Mouse (Mus musculus): ENCODE measurements around the gene Ubc. TPM values are rescaled to one million over a fixed set of nuclear protein-coding genes. Genes with fewer than 3 reads are reported as not detected.
"Not testable (repeated sequence)": the region's sequence is repeated elsewhere in the genome, so short reads cannot be mapped to it uniquely, and the experiment has no call there.

Gene Ubc
- polyA plus RNA-seq, 1 experiment from 2014 or later, result 1,042 TPM

DNA sequence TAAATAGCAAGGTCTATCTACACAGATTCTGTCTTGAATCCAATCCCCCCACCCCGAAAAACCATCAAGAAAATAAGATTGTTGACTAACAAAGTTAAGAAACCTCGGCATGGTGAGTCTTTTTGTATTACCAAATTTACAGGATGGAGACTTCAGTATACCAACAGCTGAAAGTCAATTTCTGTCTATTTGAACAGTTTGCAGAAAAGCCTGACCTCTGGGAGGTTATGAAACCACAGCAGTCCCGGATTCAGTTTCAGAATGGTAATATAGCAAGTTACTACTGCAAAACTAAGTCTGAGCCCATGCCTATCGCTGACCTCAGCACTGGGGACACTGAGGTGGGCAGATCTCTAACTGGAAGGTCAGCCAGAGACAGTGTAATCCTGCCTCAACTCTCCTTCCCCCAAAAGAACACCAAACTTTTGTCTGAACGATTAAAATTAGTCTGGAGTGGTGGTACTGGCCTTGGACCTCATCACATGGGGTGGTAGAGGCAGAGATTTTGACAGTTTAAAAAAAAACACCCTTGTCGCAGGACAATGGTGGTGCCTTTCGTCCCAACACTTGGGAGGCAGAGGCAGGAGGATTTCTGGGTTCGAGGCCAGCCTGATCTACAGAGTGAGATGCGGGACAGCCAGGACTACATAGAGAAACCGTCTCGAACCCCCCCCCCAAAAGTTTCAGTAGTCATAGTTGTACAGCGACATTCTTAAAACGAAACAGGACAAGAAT, 1.5 kb downstream of the Ubc start:
- H3K4me1 ChIP-seq (replicated peaks; ENCODE audit: control insufficient read depth, insufficient read depth, low read length), result peaks cover 10% of the 10 kb centered on the region; the same call in 1 of the 2 replicates
- no peaks in the 10 kb centered on the region for H3K27me3 ChIP-seq (ENCODE audit: control insufficient read depth, insufficient read depth, low read length)
- H3K4me3 ChIP-seq (ENCODE audit: low read depth, low read length), result peak overlapping the region; percentile 98
- 30% methylated on average over 13 of the region's 13 CpGs for WGBS
- H3K9me3 ChIP-seq (ENCODE audit: control insufficient read depth, low read length), result no peaks in the 10 kb centered on the region
- H3K27ac ChIP-seq (ENCODE audit: low read depth, low read length), result no peak overlapping the region
- peaks cover 4% of the 10 kb centered on the region; the same call in 1 of the 2 replicates for H3K36me3 ChIP-seq (ENCODE audit: control insufficient read depth, insufficient read depth, low read length)
- H3K9ac ChIP-seq (ENCODE audit: low read length), result peak overlapping the region; percentile 97
- DNase-seq (ENCODE audit: low spot score) (no peak), ATAC-seq (replicated peaks; ENCODE audit: low FRiP score) (no peak)
- peak overlapping the region; percentile 93 for H3K4me2 ChIP-seq (ENCODE audit: low read depth, low read length, severe bottlenecking)

DNA sequence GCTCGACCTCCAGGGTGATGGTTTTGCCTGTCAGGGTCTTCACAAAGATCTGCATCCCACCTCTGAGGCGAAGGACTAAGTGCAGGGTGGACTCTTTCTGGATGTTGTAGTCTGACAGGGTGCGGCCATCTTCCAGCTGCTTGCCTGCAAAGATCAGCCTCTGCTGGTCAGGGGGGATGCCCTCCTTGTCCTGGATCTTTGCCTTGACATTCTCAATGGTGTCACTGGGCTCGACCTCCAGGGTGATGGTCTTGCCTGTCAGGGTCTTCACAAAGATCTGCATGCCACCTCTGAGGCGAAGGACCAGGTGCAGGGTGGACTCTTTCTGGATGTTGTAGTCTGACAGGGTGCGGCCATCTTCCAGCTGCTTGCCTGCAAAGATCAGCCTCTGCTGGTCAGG, 2.7 kb downstream of the Ubc start:
- H3K9ac ChIP-seq (ENCODE audit: low read length); H3K4me3 ChIP-seq (ENCODE audit: low read depth, low read length); ATAC-seq (replicated peaks; ENCODE audit: low FRiP score); H3K9me3 ChIP-seq (ENCODE audit: control insufficient read depth, low read length); H3K27ac ChIP-seq (ENCODE audit: low read depth, low read length); H3K27me3 ChIP-seq (ENCODE audit: control insufficient read depth, insufficient read depth, low read length); H3K4me2 ChIP-seq (ENCODE audit: low read depth, low read length, severe bottlenecking); DNase-seq (ENCODE audit: low spot score); H3K36me3 ChIP-seq (ENCODE audit: control insufficient read depth, insufficient read depth, low read length); H3K4me1 ChIP-seq (replicated peaks; ENCODE audit: control insufficient read depth, insufficient read depth, low read length): not testable (repeated sequence)
- WGBS, result 90% methylated on average over 5 of the region's 6 CpGs

DNA sequence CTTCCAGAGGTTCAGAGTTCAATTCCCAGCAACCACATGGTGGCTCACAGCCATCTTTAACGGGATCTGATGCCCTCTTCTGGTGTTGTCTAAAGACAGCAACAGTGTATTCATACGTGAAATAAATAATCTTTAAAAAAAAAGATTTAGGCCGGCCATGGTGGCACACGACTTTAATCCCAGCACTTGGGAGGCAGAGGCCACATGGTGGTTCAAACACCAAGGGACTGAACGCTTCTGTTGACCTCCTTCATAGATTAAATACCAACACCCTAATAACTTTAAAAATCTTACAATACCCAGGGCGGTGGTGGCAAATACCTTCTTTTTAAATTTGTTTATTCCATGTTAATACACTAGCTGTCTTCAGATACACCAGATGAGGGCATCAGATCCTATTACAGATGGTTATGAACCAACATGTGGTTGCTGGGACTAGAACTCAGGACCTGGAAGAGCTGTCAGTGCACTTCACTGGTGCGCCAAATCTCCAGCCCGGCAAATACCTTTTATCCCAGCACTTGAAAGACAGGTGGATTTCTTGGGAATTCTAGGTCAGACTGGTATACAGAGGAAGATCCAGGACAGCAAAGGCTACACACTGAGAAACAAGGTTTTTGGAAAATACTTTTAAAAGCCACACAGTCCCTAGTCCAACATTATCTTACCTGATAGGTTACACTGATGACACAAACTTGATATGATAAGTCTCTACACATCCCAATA, 4.6 kb downstream of the Ubc start:
- no peak overlapping the region for H3K4me2 ChIP-seq (ENCODE audit: low read depth, low read length, severe bottlenecking)
- peaks cover 3% of the 10 kb centered on the region; the same call in 1 of the 2 replicates for H3K4me1 ChIP-seq (replicated peaks; ENCODE audit: control insufficient read depth, insufficient read depth, low read length)
- H3K4me3 ChIP-seq (ENCODE audit: low read depth, low read length), result no peak overlapping the region
- WGBS, result 80% methylated on average over 8 of the region's 8 CpGs
- H3K27ac ChIP-seq (ENCODE audit: low read depth, low read length), result no peak overlapping the region
- H3K36me3 ChIP-seq (ENCODE audit: control insufficient read depth, insufficient read depth, low read length), result peaks cover 4% of the 10 kb centered on the region; the same call in 1 of the 2 replicates
- no peaks in the 10 kb centered on the region for H3K27me3 ChIP-seq (ENCODE audit: control insufficient read depth, insufficient read depth, low read length)
- ATAC-seq (replicated peaks; ENCODE audit: low FRiP score), result no peak
- no peak overlapping the region for H3K9ac ChIP-seq (ENCODE audit: low read length)
- H3K9me3 ChIP-seq (ENCODE audit: control insufficient read depth, low read length), result no peaks in the 10 kb centered on the region
- no peak for DNase-seq (ENCODE audit: low spot score)

DNA sequence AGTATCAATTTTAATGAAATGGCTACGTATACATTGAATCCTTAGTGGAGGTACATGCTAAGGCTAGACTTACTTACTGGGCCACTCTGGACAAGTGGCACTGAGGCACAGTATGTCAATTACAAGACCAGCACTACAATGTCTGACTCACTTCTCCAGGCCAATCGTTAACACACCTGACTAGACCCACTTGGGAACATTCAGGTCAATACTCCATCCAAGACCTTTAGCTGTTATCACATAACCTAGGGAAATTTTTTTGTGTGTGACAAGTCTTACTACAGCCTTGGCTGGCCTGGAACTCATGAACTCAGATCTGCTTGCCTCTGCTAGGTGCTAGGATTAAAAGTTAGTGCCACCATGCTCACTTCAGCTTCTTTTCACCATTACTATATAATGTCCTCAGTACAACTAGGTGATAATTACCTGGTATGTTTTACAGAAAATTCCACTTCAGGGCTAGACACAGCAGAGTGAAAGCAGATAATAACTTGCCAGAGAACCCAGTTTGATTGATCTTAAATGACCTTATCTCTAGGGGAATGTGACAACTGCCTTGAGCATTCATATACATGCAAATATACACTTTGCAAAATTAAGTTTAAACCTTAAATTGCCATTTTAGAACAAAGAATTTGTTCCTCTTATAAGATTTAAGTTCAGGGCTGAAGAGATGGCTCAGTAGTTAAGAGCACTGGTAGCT, 5.3 kb downstream of the Ubc start:
- Histone ChIP-seq H3K27me3 (ENCODE audit: control insufficient read depth, insufficient read depth, low read length) (no peaks in the 10 kb centered on the region), H3K4me3 (ENCODE audit: low read depth, low read length) (no peak overlapping the region), H3K36me3 (ENCODE audit: control insufficient read depth, insufficient read depth, low read length) (peaks cover 4% of the 10 kb centered on the region; the same call in 1 of the 2 replicates), H3K4me1 (replicated peaks; ENCODE audit: control insufficient read depth, insufficient read depth, low read length) (peaks cover 3% of the 10 kb centered on the region; the same call in 1 of the 2 replicates), H3K9me3 (ENCODE audit: control insufficient read depth, low read length) (no peaks in the 10 kb centered on the region), H3K27ac (ENCODE audit: low read depth, low read length) (no peak overlapping the region), H3K9ac (ENCODE audit: low read length) (no peak overlapping the region), H3K4me2 (ENCODE audit: low read depth, low read length, severe bottlenecking) (no peak overlapping the region)
- 85% methylated on average over 2 of the region's 2 CpGs for WGBS
- DNase-seq (ENCODE audit: low spot score) (no peak), ATAC-seq (replicated peaks; ENCODE audit: low FRiP score) (no peak)

GRCm38 (mm10) chr5:125383637-125384420, 6.2 kb downstream of the Ubc start:
- ATAC-seq (replicated peaks; ENCODE audit: low FRiP score), result no peak
- DNase-seq (ENCODE audit: low spot score), result no peak
- no peaks in the 10 kb centered on the region for H3K9me3 ChIP-seq (ENCODE audit: control insufficient read depth, low read length)
- WGBS, result 84% methylated on average over 3 of the region's 3 CpGs
- no peak overlapping the region for H3K4me3 ChIP-seq (ENCODE audit: low read depth, low read length)
- no peak overlapping the region for H3K27ac ChIP-seq (ENCODE audit: low read depth, low read length)
- no peak overlapping the region for H3K9ac ChIP-seq (ENCODE audit: low read length)
- no peak overlapping the region for H3K4me2 ChIP-seq (ENCODE audit: low read depth, low read length, severe bottlenecking)
- peaks cover 3% of the 10 kb centered on the region; the same call in 1 of the 2 replicates for H3K4me1 ChIP-seq (replicated peaks; ENCODE audit: control insufficient read depth, insufficient read depth, low read length)
- H3K36me3 ChIP-seq (ENCODE audit: control insufficient read depth, insufficient read depth, low read length), result peaks cover 4% of the 10 kb centered on the region; the same call in 1 of the 2 replicates
- H3K27me3 ChIP-seq (ENCODE audit: control insufficient read depth, insufficient read depth, low read length), result no peaks in the 10 kb centered on the region

GRCm38 (mm10) chr5:125382673-125383558, 7.1 kb downstream of the Ubc start:
- H3K4me3 ChIP-seq (ENCODE audit: low read depth, low read length), result no peak overlapping the region
- DNase-seq (ENCODE audit: low spot score) (peak; percentile 73), ATAC-seq (replicated peaks; ENCODE audit: low FRiP score) (peak; percentile 42; the same call in 1 of the 2 replicates)
- H3K9ac ChIP-seq (ENCODE audit: low read length), result no peak overlapping the region
- WGBS, result 55% methylated on average over 6 of the region's 6 CpGs
- H3K36me3 ChIP-seq (ENCODE audit: control insufficient read depth, insufficient read depth, low read length), result peaks cover 4% of the 10 kb centered on the region; the same call in 1 of the 2 replicates
- no peaks in the 10 kb centered on the region for H3K27me3 ChIP-seq (ENCODE audit: control insufficient read depth, insufficient read depth, low read length)
- H3K4me2 ChIP-seq (ENCODE audit: low read depth, low read length, severe bottlenecking), result no peak overlapping the region
- peaks cover 3% of the 10 kb centered on the region; the same call in 1 of the 2 replicates for H3K4me1 ChIP-seq (replicated peaks; ENCODE audit: control insufficient read depth, insufficient read depth, low read length)
- H3K27ac ChIP-seq (ENCODE audit: low read depth, low read length), result no peak overlapping the region
- H3K9me3 ChIP-seq (ENCODE audit: control insufficient read depth, low read length), result no peaks in the 10 kb centered on the region

DNA sequence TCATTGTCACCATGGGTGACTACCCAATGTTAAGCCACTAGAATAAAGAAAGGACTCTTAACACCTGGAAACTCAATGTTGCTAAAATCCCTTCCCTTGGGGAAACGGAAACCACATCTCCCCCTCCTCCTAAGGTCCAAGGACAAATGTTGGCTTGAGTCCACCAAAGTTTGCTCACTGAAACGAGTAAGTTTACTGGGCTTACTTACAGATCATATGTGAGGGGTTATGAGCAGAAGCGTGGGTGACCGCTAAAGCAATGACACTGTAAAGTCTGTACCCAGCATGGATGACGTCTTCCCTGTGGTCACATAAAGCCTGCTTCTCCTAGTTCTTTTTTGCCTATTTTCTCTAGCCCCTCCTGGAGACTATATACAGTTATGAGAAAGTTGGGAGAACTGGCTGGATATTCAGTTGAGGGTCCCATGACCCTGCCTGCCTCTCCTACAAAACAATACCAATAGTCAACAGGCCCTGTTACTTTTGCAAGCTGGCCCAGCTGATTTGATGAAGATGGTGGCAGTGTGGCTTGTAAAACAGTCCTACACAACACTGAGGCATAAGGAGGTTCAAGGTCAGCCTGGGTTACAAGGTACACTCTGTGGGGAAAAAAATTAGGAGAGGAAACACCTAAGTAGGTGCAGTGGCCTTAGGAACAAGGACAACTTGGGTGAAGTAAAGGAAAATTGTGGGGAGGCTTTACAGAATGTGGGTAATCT, 7.9 kb downstream of the Ubc start:
- H3K27ac ChIP-seq (ENCODE audit: low read depth, low read length), result no peak overlapping the region
- H3K9me3 ChIP-seq (ENCODE audit: control insufficient read depth, low read length), result no peaks in the 10 kb centered on the region
- H3K4me3 ChIP-seq (ENCODE audit: low read depth, low read length), result no peak overlapping the region
- peaks cover 4% of the 10 kb centered on the region; the same call in 1 of the 2 replicates for H3K36me3 ChIP-seq (ENCODE audit: control insufficient read depth, insufficient read depth, low read length)
- ATAC-seq (replicated peaks; ENCODE audit: low FRiP score) (no peak), DNase-seq (ENCODE audit: low spot score) (no peak)
- no peaks in the 10 kb centered on the region for H3K27me3 ChIP-seq (ENCODE audit: control insufficient read depth, insufficient read depth, low read length)
- 85% methylated on average over 5 of the region's 5 CpGs for WGBS
- H3K9ac ChIP-seq (ENCODE audit: low read length), result no peak overlapping the region
- H3K4me2 ChIP-seq (ENCODE audit: low read depth, low read length, severe bottlenecking), result no peak overlapping the region
- peaks cover 3% of the 10 kb centered on the region; the same call in 1 of the 2 replicates for H3K4me1 ChIP-seq (replicated peaks; ENCODE audit: control insufficient read depth, insufficient read depth, low read length)
